ENCODE assay signal across 10 mouse cellular contexts in genomic region chr11:101230526-101230925, GRCm38 (mm10). TPM values are rescaled to one million over a fixed set of nuclear protein-coding genes. Genes with fewer than 3 reads are reported as not detected.
A peak's percentile ranks its signal among the peaks of the same experiment; 100 is the strongest.
DNase-seq lines count a peak whose midpoint lies in the region; ATAC-seq lines count a peak whose summit lies in the region.
"Had no signal": no experiment of that assay in that cellular context is flagged by ENCODE, and none has a peak within 500 bp of the region (broad histone marks: within the 10 kb centered on the region; RNA-seq: fewer than 3 reads in every experiment).

No protein-coding gene starts in this region.

- no peak for ATAC-seq in heart, embryonic 15.5 days (replicated peaks; ENCODE audit: insufficient number of reproducible peaks, insufficient read depth, low FRiP score, low read depth)
- ATAC-seq in forebrain, embryonic 16.5 days, result no peak
- no peak for ATAC-seq in liver, embryonic 15.5 days (ENCODE audit: insufficient read depth)

- 0 out of 2 replicates have a peak, but pooled peaks cover 3% of the 10 kb centered on the region for H3K27me3 ChIP-seq in heart, embryonic 15.5 days
- H3K27me3 ChIP-seq in forebrain, embryonic 16.5 days (replicated peaks; ENCODE audit: control insufficient read depth, insufficient read depth, low read length), result no peaks in the 10 kb centered on the region
- H3K27me3 ChIP-seq in liver, embryonic 15.5 days, result peaks cover 71% of the 10 kb centered on the region

- no peak overlapping the region for H3K4me3 ChIP-seq in heart, embryonic 15.5 days
- no peak overlapping the region for H3K4me3 ChIP-seq in forebrain, embryonic 16.5 days (replicated peaks; ENCODE audit: low read length)
- no peak overlapping the region for H3K4me3 ChIP-seq in liver, embryonic 15.5 days (replicated peaks)
- H3K4me3 ChIP-seq: erythroblast, embryonic 14.5 days had no signal

- WGBS in heart, embryonic 15.5 days, result 38% methylated on average over 5 of the region's 5 CpGs
- WGBS in forebrain, embryonic 16.5 days, result 8% methylated on average over 5 of the region's 5 CpGs
- 25% methylated on average over 5 of the region's 5 CpGs for WGBS in liver, embryonic 15.5 days (ENCODE audit: insufficient replicate concordance)

- 0 out of 2 replicates have a peak overlapping the region, but pooled peaks have one; percentile 32 for H3K9ac ChIP-seq in heart, embryonic 15.5 days
- 0 out of 2 replicates have a peak overlapping the region, but pooled peaks have one; percentile 13 for H3K9ac ChIP-seq in forebrain, embryonic 16.5 days (replicated peaks; ENCODE audit: low read depth, low read length)
- no peak overlapping the region for H3K9ac ChIP-seq in liver, embryonic 15.5 days

- no peaks in the 10 kb centered on the region for H3K36me3 ChIP-seq in heart, embryonic 15.5 days
- H3K36me3 ChIP-seq in forebrain, embryonic 16.5 days (ENCODE audit: control insufficient read depth, insufficient read depth), result no peaks in the 10 kb centered on the region
- H3K36me3 ChIP-seq in liver, embryonic 15.5 days (replicated peaks), result no peaks in the 10 kb centered on the region

- H3K4me1 ChIP-seq in heart, embryonic 15.5 days (replicated peaks), result peaks cover 20% of the 10 kb centered on the region
- peaks cover 22% of the 10 kb centered on the region for H3K4me1 ChIP-seq in forebrain, embryonic 16.5 days (replicated peaks; ENCODE audit: control insufficient read depth, insufficient read depth, low read length)
- H3K4me1 ChIP-seq in liver, embryonic 15.5 days (replicated peaks), result peaks cover 31% of the 10 kb centered on the region

- peak overlapping the region; percentile 92 for H3K27ac ChIP-seq in heart, embryonic 15.5 days
- peak overlapping the region; percentile 16 for H3K27ac ChIP-seq in forebrain, embryonic 16.5 days (ENCODE audit: low read length)
- H3K27ac ChIP-seq in liver, embryonic 15.5 days (replicated peaks), result peak overlapping the region; percentile 48

- H3K9me3 ChIP-seq in heart, embryonic 15.5 days (replicated peaks), result no peaks in the 10 kb centered on the region
- H3K9me3 ChIP-seq in forebrain, embryonic 16.5 days (ENCODE audit: control insufficient read depth, low read length), result no peaks in the 10 kb centered on the region
- no peaks in the 10 kb centered on the region for H3K9me3 ChIP-seq in liver, embryonic 15.5 days (replicated peaks)

- peak overlapping the region; percentile 50 for H3K4me2 ChIP-seq in heart, embryonic 15.5 days
- no peak overlapping the region for H3K4me2 ChIP-seq in forebrain, embryonic 16.5 days (ENCODE audit: low read length)
- peak overlapping the region; percentile 42 for H3K4me2 ChIP-seq in liver, embryonic 15.5 days

- DNase-seq in heart, adult 9 months (ENCODE audit: low spot score in 2 of 2), result no peak
- DNase-seq in MN1 (ENCODE audit: low spot score), result peak; percentile 35
- DNase-seq in retina, embryonic 14.5 days (ENCODE audit: low spot score), result no peak
- no peak for DNase-seq in thymus, postnatal 0 days (ENCODE audit: low spot score)
- no peak for DNase-seq in layer of hippocampus, adult 18-20 months (ENCODE audit: low spot score in 2 of 2)

RNA-seq across cellular contexts. Expression of gene Ezh1, which starts 4.3 kb away (rescaled TPM):
- 13.3 and 15.0 TPM in 2 replicates for polyA plus RNA-seq in heart, embryonic 15.5 days (2015; fragmentation: Nextera tagmentation; extraction: Ambion mirVana)
- polyA plus RNA-seq in forebrain, embryonic 16.5 days (2015; fragmentation: Nextera tagmentation; extraction: Ambion mirVana), result 24.8 and 27.0 TPM in 2 replicates
- polyA plus RNA-seq in liver, embryonic 15.5 days (2015; fragmentation: Nextera tagmentation; extraction: Ambion mirVana), result 9.8 and 11.0 TPM in 2 replicates
- polyA plus RNA-seq in thymus, postnatal 0 days (2015; fragmentation: Nextera tagmentation; extraction: Ambion mirVana), result 13.7 and 13.8 TPM in 2 replicates
- 10 to 100 TPM; 79.0 to 84.0 TPM for total RNA-seq in layer of hippocampus, adult 18-20 months (2021)

RNA-seq across cellular contexts. Expression of gene Ramp2, which starts 15.3 kb away (rescaled TPM):
- 196 and 210 TPM in 2 replicates for polyA plus RNA-seq in heart, embryonic 15.5 days (2015; fragmentation: Nextera tagmentation; extraction: Ambion mirVana)
- polyA plus RNA-seq in forebrain, embryonic 16.5 days (2015; fragmentation: Nextera tagmentation; extraction: Ambion mirVana), result 67.4 and 72.0 TPM in 2 replicates
- polyA plus RNA-seq in liver, embryonic 15.5 days (2015; fragmentation: Nextera tagmentation; extraction: Ambion mirVana), result 20.3 and 25.4 TPM in 2 replicates
- 29.6 and 30.8 TPM in 2 replicates for polyA plus RNA-seq in thymus, postnatal 0 days (2015; fragmentation: Nextera tagmentation; extraction: Ambion mirVana)
- 10 to 100 TPM; 62.2 to 72.8 TPM for total RNA-seq in layer of hippocampus, adult 18-20 months (2021)
- total RNA-seq: megakaryocyte, adult 5-6 weeks had no signal

RNA-seq across cellular contexts. Expression of gene Vps25, which starts 23.0 kb away (rescaled TPM):
- polyA plus RNA-seq in heart, embryonic 15.5 days (2015; fragmentation: Nextera tagmentation; extraction: Ambion mirVana), result 89.1 and 106 TPM in 2 replicates
- 91.1 and 93.3 TPM in 2 replicates for polyA plus RNA-seq in forebrain, embryonic 16.5 days (2015; fragmentation: Nextera tagmentation; extraction: Ambion mirVana)
- 77.2 and 81.7 TPM in 2 replicates for polyA plus RNA-seq in liver, embryonic 15.5 days (2015; fragmentation: Nextera tagmentation; extraction: Ambion mirVana)
- 132 and 149 TPM in 2 replicates for polyA plus RNA-seq in thymus, postnatal 0 days (2015; fragmentation: Nextera tagmentation; extraction: Ambion mirVana)
- total RNA-seq in layer of hippocampus, adult 18-20 months (2021), result 10 to 100 TPM; 61.8 to 65.6 TPM

RNA-seq across cellular contexts. Expression of gene Wnk4, which starts 29.8 kb away (rescaled TPM):
- polyA plus RNA-seq in heart, embryonic 15.5 days (2015; fragmentation: Nextera tagmentation; extraction: Ambion mirVana), result 4.1 and 7.2 TPM in 2 replicates
- polyA plus RNA-seq in forebrain, embryonic 16.5 days (2015; fragmentation: Nextera tagmentation; extraction: Ambion mirVana), result 5.8 and 6.2 TPM in 2 replicates
- polyA plus RNA-seq in liver, embryonic 15.5 days (2015; fragmentation: Nextera tagmentation; extraction: Ambion mirVana), result 5.1 and 6.7 TPM in 2 replicates
- 1.4 and 2.1 TPM in 2 replicates for polyA plus RNA-seq in thymus, postnatal 0 days (2015; fragmentation: Nextera tagmentation; extraction: Ambion mirVana)
- 10 to 100 TPM in 1 of 2 experiments, 1 to 10 TPM in 1; 9.8 to 10.4 TPM for total RNA-seq in layer of hippocampus, adult 18-20 months (2021)

RNA-seq across cellular contexts. Expression of gene Cntd1, which starts 48.3 kb away (rescaled TPM):
- polyA plus RNA-seq in heart, embryonic 15.5 days (2015; fragmentation: Nextera tagmentation; extraction: Ambion mirVana), result 0.61 and 0.68 TPM in 2 replicates
- 0.91 TPM in 2 replicates for polyA plus RNA-seq in forebrain, embryonic 16.5 days (2015; fragmentation: Nextera tagmentation; extraction: Ambion mirVana)
- polyA plus RNA-seq in liver, embryonic 15.5 days (2015; fragmentation: Nextera tagmentation; extraction: Ambion mirVana), result 0.67 TPM in 2 replicates
- 1.3 and 1.9 TPM in 2 replicates for polyA plus RNA-seq in thymus, postnatal 0 days (2015; fragmentation: Nextera tagmentation; extraction: Ambion mirVana)
- under 1 TPM; 0.30 to 0.47 TPM for total RNA-seq in layer of hippocampus, adult 18-20 months (2021)
- polyA plus RNA-seq: erythroblast, embryonic 14.5 days had no signal

Comparison
In these comparisons a context has a peak if more than half of its experiments do, and no peak if none do; other contexts are left out.
1. H3K27ac ChIP-seq: peak in every context shown above with its lines; median percentile 92 in heart, embryonic 15.5 days; 48 in liver, embryonic 15.5 days; 16 in forebrain, embryonic 16.5 days.